Mouse (Mus musculus) naive thymus-derived CD4-positive, alpha-beta T cell, adult 2 months (primary cell): ENCODE results near the gene Il1b.

Source experiments
- DNase-seq: peaks from one replicate; pipeline ENCODE4 v3.0.0-alpha.2; 2011; ENCODE audit warnings: low read depth

Gene Il1b

DNA sequence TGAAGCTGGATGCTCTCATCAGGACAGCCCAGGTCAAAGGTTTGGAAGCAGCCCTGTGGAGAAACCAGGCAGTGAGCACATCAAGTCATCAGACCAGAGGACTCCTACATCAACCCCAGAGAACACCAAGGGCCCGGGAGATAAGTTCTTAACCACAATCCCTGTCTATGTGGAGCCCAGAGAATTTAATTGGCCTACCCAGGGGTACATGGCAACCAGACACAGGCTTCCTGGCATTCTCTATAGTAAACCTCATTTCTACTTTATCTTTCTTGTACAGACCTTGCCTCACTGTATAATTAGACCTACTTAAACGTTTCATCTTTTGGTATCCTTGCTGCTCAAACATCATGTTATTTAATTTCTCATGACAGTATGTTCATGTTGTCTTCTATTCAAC is 2.8 kb downstream of the Il1b start:
- no peak for DNase-seq

DNA sequence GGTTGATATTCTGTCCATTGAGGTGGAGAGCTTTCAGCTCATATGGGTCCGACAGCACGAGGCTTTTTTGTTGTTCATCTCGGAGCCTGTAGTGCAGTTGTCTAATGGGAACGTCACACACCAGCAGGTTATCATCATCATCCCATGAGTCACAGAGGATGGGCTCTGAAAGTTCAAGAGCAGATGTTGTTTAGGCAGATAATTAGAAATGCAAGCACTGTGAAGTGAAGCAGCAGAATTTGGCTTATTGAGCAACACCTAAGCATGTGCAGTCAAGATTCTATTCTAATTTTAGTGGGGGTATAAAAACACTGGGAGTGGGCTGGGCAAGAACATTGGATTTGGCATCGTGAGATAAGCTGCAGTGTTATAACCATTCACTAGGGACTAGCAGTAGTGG is 3.7 kb downstream of the Il1b start:
- no peak for DNase-seq

DNA sequence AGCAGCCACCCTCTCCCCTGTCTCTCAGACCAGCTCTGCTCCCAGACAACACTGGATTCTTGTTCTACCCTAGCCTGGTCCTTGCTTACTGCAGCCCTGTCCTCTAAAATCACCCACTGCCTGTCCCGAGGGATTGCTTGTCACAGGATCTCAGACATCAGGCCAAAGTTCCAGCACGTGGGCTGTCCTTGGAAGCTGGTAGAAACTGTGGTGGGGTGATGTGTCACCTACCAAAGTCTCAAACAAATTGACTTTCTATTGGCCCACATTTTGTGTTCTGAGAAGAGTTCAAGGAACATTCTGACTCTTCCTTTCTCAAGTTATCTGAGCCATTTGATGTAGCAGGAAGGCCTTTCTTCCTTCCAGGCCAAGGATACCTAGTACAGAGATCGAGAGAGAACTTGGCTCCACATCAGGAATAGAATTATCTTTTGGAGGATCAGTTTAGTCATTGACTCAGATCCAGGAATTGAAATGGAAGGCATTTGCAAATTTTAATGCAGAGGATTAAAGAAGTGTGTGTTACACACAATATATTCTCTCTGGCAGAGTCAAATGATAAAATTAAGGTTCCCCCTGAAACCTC is 9.9 kb downstream of the Il1b start:
- DNase-seq = no peak

DNA sequence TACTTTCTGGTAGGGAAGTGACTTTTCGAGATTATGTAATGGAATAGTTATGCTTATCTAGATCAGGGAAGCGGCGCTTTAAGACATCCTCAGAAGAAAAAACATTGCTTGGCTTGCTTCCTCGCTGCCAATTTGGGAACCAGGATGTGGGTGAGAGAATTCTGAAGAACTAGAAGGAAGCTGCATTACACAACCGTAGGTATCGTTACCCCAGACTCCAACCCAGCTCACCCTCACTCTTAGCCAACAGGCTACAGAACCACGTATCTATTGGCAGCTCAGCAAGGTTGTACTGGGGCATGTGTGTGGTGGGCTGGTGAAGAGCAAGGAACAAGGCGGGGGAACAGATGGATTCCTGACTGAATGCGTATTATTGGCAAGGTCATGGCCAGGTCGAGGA is 10.7 kb downstream of the Il1b start:
- no peak for DNase-seq

DNA sequence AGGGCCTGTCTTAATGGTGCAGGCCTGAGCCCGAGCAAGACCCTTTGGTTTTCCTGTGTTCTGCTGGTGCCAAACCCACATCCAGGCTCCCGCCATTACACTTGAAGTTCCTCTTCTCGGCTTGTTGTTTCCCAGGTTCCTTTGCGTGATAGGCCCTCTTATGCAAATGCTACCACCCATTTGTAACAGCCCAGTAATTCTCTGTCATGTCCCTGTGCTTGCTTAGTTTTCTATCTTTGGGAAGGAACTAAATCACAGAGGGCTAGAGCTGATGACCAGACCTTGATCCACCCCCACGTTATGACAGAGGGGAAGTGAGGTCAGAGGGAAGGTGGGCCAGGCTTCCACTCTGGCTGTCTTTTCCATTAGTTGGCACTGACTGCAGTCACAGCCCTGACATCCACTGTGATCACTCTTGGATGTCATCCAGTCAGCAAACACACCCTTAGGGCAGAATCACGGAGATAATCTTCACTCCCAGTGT is 32.8 kb downstream of the Il1b start:
- DNase-seq = no peak

DNA sequence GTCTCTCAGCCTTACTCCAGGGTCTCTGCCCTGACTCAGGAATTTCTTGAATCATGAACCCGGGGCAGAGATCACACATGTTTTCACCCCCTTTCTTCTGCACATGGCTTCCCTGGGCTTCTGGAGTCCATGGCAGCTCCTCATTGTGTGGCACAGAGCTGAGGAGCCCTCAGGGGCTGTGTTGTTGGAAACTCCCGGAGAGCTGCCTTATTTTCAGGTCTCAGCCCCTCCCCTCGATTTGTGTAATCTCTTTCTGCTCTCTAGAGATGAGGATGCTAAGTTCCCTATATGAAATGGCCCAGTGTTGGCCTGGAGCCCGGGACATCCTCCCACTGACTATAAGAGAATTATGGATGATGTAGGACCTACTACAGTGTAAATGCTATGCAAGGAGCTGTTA is 37.5 kb downstream of the Il1b start:
- DNase-seq = no peak

DNA sequence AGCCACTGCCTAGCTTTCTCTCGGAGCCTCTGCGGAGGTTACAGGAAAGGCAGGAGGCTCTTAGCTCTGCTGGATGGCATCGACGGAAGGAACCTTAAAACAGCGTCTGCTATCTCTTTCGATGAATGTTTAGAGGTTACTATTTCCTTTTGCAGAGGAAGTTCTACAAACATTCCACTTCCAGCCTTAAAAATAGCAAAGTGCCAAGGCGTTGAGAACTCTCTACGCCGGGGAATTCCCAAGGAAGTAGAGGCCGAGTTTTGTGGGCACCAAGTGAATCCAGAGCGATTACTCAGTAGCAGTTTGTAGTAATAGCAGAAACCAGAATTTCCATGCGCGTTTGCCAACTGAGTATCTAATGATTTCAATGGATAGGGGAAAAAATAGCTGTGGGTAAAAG is 40.4 kb downstream of the Il1b start:
- DNase-seq = no peak

DNA sequence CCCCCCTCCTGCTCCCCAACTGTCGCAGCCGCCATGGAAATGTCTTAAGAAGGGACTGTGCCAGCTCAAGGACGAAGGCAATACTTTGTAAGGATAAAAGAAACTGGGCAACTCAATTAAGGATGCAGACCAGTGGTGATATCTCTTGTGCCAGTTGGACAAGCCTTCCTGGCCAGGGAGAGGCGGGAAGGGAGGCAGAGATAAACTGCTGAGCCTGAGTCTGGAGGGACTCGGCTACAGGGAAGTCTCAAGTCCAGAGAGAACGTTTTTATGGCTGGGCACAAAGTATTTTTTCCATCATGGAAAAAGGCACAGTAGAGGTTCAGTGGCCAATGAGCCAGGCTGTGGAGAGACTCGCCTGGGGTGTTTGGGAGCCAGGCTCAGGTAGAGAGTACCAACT is 40.9 kb downstream of the Il1b start:
- DNase-seq = no peak

DNA sequence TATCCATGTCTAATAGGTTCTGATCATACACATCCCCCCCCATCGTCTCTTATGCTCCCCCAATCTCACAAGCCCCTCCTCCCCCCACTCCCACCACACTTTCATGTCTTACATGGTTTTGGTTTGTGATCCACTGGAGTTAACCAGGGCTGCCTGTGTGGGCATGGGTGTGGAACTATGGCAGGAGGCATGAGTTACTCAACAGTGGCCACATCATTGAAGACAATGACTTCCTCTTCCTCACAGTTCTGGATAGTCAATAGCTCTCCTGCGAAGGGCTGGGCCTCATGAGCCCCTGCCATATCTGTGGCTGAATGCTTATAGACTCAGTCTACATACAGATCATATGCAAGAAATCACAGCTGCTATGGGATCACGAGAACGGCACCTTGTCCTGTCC is 42.7 kb downstream of the Il1b start:
- no peak for DNase-seq

DNA sequence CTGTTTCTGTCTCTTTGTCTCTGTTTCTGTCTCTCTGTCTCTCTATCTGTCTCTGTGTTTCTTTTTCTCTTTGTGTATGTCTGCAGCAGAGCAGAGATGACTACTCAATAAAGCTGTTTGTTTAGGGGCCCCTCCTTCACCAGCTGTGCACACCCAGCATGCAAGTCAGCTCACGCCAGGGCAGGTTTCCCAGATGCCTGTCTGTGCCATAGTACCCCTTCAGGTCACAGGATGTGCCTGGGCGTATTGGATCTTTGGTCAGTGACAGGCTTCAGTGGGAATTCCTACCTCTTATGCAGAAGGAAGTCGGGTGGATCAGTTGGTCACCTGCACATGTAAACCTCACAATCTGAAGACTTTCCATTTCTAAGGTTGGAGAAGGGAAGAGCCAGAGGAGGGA is 46.7 kb downstream of the Il1b start:
- no peak for DNase-seq

DNA sequence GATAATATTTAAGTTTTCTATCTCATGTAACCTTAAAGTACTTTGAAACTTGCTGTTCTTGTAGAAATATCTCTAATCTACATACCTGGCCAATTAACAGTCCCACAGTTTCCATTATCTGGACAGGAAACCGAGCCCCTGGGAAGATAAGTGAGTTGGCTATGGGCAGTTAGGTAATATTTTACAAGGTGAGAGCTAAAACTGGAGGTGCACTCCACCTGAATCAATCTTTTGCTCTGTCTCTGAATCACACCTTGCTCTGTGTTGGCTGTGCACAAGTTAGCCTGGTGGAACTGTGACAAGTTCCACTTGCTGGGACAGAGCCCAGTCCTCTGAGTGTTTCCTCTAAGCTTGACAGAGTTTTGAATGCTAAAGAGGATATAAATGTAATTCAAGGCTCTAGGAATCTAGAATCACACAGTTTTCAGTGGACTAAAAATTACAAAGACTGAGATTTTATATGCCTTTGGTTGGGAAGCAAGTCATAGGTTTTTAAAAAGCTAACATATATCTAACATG is 48.8 kb downstream of the Il1b start:
- DNase-seq = no peak

DNA sequence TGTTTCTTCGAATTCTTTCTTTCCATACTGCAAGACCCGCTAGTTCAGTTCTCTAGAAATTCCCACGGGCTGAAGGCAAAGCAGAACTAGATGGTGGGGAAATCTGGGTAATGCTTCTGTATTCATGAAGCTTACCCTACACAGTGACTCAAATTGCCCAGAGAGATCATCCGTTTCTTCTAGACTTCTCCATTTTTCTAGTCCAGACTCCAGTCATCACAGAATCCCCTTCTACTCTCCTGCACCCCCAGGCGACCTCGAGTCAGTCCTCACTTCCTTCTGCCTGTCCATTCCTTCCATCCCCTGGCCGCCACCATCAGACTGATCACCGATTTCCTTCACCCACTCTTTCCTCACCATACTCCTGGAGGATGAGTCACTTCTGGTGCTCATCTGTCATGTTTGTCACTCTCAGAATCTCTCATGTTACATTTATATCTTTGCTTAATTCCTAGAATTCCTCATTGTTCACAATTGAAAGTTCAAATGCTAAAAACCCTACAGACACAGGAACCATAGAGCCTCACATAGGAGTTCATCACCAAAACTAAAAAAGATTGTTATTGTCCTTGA is 50.8 kb downstream of the Il1b start:
- DNase-seq = no peak

DNA sequence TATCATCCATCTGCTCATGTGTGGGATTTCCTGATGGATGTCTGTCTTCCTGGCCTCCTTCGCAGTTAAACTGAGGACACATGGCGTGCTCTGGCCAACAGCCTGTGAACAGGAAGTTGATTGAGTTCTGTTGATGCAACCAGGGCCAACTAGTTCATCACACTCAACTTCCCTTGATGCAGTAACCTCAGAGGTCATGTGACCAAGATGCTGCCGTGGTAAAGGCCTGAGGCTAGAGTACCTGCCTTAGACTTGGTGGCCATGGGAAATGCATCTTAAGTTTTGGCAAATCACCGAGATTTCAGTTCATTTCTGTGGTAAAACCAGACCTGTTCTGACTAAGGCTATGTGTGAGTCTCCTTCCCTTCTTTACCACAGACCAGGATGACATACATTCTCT is 55.1 kb downstream of the Il1b start:
- peak; percentile 36 for DNase-seq

DNA sequence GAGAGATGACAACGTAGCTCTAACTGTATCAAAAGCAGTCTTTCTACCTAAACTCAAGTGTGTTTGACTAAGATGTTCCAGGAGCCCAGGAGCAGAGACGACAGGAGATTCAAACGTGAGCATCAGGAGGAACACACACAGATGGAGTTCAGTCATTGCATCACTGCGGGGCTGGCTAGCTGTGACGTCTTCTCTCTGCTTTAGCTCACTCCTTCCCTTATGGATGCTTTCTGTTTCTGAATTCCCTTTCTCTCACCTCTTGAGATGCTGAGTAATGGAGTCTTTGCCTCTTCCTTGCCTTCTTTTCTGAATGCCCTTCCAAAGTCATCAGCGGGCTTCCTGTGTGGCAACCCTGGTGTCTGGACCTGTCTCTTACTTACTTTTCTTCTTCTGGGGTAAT is 56.1 kb downstream of the Il1b start:
- peak; percentile 12 for DNase-seq
